Mouse (Mus musculus): ENCODE measurements at regions not wholly inside any gene's neighbourhood (a gene's known extent, or its start where the extent isn't known, plus 50 kb on each side); places are given as distances from the start of the nearest gene placed in this dataset.

DNA sequence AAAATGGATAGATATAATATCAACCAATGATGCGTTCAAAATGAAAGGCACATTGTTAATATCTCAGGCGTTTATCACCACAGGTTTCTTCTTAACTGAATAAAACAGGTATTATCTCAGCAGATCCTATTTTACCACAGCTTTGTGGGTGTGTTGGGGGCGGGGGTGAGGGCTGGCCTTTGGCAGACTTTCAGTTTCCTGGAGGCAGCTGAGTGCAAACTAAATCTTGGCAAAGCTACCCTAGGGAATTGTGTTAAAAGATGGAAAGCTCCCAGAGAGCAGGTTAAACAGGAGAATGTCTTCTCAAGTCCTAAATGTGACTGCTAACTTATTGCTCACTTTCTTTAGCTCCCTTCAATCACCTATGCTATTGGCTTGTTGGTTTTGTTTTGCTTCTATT, 223.8 kb downstream of the Kdm4c start:
- POLR2A ChIA-PET = no interaction called here
- CTCF ChIA-PET = no interaction called here

DNA sequence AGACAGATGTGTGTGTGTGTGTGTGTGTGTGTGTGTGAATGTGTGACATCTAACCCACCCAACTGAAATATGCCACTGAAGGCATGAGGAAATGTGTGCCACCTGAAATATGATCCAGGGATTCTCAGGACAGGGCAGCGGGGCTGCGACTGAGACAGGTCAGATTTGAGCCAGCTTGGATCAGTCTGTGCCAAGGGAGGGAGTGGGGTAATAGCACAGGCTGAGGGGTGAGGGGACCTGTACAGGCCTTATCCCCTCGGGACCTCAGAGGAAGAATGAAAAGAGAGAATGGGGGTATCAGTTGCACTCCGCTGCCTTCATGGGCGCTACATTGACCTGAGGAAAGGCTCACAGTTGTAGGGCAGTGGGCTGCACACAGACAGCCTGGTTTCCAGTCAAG, 270.2 kb downstream of the Kdm4c start:
- CTCF ChIA-PET = no interaction called here
- POLR2A ChIA-PET = no interaction called here

DNA sequence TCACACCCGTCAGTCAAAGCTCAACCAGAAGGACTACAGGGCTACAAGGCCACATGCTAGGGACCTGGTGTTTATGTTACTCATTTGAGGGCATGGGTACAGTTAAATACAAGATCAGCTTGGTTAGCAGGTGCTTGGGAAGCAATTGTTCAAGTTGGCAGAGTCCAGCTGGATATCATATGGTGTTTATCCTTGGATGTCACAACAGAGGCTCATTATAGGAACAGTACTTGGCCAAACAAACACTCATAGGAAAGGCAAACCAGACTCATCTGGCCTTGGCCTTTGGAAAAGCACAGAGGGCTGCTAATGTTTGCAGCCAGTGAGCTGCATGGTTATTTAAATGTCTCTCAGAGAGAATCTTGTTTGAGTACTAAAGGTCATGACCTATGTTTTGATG, 311.6 kb downstream of the Kdm4c start:
- ChIA-PET POLR2A (interaction anchor here in 2 of 4 experiments (0.5 to 0.6 kb wide), 2 partner anchors 294 to 486 kb away, joined by 3 read pairs; no protein-coding TSS in a partner anchor), CTCF (interaction anchor here in 1 of 4 experiments (0.6 kb wide), 1 partner anchor 234 kb away, joined by 4 read pairs; no protein-coding TSS in a partner anchor)

DNA sequence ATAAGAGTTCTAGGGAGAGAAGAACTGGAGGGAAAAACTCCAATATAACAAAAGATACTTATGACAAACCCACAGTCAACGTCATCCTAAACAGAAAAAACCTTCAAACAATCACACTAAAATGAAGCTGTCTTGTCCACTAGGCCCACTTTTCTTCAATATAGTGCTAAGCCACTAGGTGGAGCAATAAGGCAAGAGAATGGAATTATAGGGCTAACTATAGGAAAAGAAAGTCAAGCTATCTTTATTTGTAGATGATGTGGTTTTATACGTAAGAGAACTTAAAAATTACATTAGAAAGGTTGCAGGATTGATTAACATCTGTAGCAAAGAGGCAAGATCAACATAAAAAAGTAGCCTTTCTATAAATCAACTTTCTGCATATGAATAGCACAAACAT, 321.3 kb downstream of the Kdm4c start:
- ChIA-PET POLR2A (no interaction called here), CTCF (interaction anchor here in 3 of 4 experiments (0.6 to 1.4 kb wide), 3 partner anchors 13 to 167 kb away, joined by 3 read pairs; no protein-coding TSS in a partner anchor)

DNA sequence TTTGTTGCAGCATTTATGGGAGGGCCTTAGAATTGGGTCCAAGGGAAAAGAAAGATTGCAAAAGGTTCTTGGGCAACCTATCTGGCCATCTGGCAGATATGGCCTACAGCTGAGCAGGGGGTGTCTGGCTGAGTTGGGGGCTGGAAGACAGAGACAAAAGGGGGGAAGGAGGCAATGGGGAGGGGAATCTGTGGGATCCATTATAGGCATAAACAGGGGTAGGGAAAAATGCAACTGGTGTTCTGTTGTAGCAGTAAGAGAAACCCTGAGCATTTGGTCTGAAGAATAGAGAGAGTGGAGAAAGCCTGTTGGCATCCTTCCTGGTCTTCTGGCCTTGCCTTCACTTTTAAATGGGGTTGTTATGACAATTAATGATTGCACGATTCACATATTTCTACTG, 344.1 kb downstream of the Kdm4c start:
- POLR2A ChIA-PET = no interaction called here
- CTCF ChIA-PET = no interaction called here

DNA sequence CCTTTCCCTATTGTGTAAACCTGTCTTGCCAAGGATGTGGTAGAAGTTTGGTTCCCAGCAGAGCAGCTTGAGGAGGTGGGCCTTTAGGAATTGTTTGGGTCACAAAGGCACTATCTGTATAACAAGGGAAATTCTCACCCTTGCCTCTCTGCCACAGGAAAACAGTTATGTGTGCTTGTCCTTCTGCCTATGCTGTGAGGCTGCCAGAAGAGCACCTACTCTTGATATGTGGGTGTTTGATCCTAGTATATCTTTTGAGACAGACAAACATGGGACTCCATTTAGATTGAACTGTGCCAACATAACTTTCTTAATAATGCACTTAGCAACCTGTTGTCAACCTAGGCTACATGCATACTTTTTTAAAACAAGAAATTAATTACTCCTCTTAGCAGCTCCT, 344.8 kb downstream of the Kdm4c start:
- POLR2A ChIA-PET = no interaction called here
- CTCF ChIA-PET = no interaction called here

DNA sequence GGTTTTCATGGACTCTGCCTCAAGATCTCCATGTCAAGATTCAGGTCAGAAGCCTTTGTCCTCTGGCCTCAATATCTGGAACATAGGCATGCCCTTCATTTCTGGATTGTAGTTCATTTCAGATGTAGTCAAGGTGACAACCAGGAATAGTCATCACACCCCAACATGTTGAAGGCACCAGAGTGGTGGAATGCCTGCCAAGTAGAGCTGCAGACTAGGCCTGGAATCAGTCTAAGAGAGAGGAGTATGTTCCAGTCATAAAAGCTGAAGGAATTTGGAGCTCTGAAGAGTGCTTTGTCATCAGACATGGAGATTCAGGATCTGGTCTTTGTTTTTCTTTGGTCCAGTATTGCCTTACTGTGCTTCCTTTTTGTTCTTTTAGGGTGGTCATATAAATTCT, 346.5 kb downstream of the Kdm4c start:
- CTCF ChIA-PET = no interaction called here
- POLR2A ChIA-PET = no interaction called here

DNA sequence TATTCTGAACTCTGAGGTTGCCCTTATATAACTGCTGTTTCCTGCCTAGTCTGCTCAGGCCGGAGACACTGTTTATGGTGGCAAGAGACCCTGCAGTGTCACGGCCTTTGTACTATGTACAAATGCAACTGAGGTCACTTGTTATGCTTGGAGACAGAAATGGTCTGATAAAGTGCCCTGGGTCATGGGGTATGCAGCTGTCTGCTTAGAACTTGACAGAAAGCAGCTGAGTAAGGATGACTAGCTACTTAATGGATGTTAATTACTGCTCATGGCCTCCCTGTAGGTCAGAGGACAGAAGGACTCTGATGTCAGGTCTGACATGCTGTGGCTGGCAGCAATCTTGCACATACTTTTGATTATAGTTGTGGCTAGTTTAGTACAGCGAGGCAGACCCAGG, 370.7 kb downstream of the Kdm4c start:
- CTCF ChIA-PET = no interaction called here
- POLR2A ChIA-PET = no interaction called here

Measured in embryonic stem cell, embryonic (primary cell).